Mouse (Mus musculus): ENCODE results near the gene Gm49387.

Gene Gm49387
- long read RNA-seq, experiment 1: 0 reads
- long read RNA-seq, experiment 2: 0 reads

DNA sequence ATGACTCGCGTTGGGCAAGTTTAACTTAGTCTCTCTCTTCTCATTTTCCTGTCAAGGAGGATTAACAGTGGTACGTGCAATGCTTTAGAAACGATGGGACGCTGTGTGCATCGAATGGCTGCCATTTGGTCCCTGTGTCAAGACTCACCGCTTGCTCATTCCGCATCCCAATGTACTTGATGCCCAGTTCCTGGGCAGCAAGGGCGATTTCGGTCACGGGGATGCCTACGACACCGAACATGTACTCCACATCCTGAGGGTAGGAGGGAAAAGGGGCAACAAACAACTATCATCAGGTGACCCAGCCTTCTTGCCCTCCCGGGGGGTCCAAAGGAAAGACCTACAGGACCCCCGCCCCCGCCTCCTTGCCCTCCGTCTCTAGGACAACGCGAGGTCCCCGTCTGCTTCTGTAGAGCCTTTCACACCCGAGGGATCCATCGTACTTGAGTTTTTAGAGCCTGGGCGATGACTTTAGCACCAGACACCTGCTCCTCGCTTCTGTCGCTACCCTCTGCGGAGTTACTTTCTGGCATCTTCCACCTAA is at the start of gene Gm49387:
Gene Gm49387, minus strand, starts transcription at position 533 of the 544 bp plus-strand sequence.
- intact Hi-C loops (cut with DNase I): no loop called here

GRCm38 (mm10) chr14:31686231-31686630 is 45.6 kb upstream of the Gm49387 start:
- intact Hi-C loops (cut with DNase I): no loop called here

DNA sequence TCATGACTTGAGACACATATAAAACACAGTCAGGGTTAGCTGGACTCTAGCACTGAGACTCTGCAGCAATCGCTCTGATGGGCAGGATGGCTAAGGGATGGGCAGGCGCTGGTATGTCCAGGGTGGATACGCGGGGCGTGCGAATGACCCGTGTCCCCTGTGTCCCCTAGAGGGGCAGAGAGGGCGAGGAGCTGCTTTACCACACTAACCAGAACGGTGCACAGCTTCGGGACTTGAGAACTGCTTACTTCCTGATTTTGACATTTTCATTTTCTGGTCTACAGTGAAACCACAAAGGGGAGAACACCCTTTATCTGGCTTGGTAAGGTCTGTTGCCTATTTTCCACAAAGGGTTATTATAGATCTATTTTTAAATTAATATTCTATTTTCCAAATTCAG is 45.0 kb upstream of the Gm49387 start:
- intact Hi-C loops (cut with DNase I): no loop called here

DNA sequence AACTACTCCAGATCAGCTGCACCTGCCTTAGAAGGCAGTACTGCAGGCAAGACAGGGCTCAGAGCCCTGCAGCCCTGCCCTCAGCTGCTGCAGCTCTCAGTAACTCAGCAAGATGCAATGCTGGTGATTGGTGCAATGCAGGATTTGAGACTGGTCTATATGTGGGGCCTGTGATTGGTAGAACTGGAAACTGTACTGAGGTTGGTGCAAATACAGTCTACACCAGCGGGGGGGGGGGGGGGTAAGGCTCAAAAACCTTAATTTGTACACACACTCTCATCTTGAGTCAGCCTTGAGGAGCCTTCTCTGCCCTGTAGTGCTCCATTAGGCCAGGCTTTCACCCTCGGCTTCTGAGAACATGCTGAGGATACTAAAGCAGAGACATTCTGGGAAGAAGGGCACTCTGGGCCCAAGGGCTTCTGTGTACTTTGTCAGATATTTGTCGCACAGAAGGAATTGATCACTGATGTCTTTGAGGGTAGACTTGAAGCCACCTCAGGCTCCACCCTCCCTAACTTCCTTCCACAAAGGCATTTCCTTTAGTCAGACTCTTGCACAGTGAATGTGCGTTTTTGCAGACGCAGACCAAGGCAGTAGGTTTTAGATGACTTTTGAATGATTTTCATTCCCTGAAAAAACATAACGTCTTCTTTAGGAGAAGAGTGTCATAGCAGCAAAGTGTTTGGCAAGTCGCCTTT is 43.8 kb upstream of the Gm49387 start:
- intact Hi-C loops (cut with DNase I): no loop called here

DNA sequence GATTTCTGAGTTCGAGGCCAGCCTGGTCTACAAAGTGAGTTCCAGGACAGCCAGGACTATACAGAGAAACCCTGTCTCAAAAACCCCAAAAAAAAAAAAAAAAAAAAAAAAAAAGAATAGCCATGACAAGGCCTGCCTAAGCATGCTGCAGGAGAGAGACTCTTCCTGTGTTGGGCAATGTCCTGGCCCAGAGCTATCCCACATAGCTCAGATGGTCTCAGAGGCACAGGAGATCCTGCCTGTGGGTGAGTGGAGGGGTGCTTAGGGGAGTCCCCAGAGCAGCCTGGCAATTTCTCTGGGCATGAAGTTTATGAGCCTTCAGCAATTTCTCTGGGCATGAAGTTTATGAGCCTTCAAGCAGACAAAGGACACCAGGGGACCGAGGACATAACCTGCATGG is 42.9 kb upstream of the Gm49387 start:
- intact Hi-C loops (cut with DNase I): no loop called here

- intact Hi-C loops (cut with DNase I): no loop called here
These were observed 41.4 kb upstream of the Gm49387 start for GRCm38 (mm10) chr14:31681931-31682555.

- intact Hi-C loops (cut with DNase I): no loop called here
These were observed 40.6 kb upstream of the Gm49387 start for GRCm38 (mm10) chr14:31681291-31681690.

DNA sequence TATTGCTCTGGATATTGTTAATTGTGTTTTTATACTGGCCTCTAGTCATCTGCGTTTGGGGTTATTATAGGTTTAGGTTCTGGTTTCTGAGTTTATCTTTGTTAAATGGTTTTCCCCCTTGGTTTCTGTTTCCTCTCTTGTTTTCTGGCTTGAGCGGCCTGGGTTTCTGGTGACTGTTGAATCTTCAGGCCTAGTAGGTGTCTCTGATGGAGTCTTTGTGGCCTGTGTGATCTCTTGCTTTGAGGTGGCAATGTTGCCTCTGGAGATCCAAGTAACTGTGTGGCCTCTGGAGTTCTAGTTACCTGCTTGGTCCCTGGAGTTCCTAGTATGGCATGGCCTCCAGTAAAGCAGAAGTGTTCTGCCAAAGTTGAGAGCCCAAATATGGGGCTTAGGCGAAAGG is 40.0 kb upstream of the Gm49387 start:
- intact Hi-C loops (cut with DNase I): no loop called here

- intact Hi-C loops (cut with DNase I): no loop called here
These were observed 31.1 kb upstream of the Gm49387 start for GRCm38 (mm10) chr14:31671635-31672320.

DNA sequence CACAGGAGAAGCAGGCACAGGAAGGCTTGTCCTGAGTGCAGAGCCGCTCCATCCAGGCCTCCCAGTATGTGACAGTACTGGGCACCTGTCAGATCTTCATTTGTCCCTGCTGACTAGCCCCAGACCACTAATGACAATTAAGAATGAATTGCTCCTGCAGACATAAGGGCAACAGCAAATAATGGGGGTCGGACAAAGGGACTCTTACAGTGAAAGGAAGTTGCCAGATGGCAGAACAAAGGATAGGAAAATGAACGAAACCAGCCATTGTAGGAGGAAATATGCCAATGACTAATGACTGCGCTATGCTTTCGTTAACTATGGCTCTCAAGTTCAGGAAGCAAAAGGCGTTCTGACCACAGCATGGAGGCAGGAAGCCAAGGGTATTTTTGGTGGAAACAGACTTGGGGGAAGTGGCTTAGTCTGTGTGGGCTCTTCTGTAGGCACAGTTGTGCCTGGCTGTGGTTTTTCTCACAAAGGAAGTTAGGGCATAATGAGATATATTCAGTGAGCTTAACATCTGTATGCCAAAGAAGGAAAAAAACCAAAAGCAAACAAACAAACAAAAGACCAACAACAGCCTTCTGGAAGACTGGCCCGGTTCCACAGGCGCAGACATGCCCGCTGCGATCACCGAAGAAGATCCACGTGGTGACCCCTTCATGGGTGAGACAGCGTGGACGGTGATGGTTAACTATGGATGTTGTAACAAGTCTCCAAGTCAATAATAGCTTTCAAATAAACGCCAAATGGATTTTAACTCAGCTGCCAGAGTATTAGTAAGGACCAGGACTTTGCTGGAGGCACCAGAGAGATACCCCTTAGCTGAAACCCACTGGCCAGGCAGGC is 29.2 kb upstream of the Gm49387 start:
- intact Hi-C loops (cut with DNase I): no loop called here

DNA sequence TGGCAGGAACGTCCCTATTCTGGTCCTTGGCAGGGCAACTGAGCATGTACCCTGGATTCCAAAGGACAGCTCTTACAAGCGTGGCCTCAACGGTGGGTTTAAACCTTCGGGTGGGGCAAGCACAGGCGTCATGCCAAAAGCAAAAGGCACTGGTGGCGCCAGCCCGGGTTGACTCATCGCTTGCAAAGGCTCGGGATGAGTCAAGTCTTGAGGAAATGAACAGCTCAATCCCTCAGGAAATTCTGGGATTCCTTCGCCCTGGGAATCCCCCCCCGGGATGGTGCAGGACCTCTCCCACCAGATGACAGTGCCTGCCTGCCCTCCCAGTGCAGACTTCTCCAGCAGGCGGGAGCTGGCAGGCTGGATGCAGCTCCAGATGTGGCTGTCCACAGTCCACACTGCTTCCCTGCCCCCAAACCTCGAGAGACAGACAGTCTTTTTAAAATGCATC is 28.5 kb upstream of the Gm49387 start:
- intact Hi-C loops (cut with DNase I): no loop called here

- intact Hi-C loops (cut with DNase I): no loop called here
These were observed 27.6 kb upstream of the Gm49387 start for GRCm38 (mm10) chr14:31668326-31668725.

DNA sequence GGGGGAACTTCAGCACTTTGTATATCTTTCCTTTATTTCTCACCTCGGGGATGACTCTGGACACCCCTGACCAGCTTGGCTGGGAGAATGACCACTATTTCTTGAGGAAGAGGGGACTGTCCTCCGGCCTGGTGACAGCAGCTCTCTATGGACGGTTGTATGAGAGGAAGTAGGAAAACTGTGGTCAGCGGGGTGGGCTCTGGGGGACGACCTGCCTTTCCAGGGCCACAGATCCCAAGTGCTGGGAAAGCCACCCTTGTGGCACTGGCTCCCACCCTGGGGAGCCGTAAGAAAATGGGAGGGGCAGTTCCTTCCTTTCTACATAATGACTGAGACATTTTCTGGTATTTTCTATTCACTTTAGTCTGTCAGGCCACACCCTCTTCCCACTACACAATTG is 27.1 kb upstream of the Gm49387 start:
- intact Hi-C loops (cut with DNase I): no loop called here

DNA sequence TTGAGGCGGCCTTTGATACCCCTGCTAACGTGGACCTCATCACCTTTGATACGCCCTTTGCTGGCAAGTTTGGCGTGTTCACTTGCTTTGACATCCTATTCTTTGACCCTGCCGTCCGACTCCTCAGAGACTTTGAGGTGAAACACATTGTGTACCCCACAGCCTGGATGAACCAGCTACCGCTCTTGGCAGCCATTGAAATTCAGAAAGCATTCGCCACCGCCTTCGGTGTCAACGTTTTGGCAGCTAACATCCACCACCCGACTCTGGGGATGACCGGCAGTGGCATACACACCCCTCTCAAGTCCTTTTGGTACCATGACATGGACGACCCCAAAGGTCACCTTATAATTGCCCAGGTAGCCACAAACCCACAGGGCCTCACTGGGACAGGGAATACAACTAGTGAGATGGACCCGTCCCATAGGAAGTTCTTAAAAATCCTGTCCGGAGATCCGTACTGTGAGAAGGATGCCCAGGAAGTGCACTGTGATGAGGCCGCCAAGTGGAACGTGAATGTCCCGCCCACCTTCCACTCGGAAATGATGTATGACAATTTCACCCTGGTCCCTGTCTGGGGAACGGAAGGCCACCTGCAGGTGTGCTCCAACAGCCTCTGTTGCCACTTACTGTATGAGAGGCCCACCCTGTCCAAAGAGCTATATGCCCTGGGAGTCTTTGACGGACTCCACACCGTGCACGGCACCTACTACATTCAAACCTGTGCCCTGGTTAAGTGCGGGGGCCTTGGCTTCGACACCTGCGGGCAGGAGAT is 26.4 kb upstream of the Gm49387 start:
- intact Hi-C loops (cut with DNase I): no loop called here

- intact Hi-C loops (cut with DNase I): no loop called here
These were observed 24.9 kb upstream of the Gm49387 start for GRCm38 (mm10) chr14:31665566-31665940.

GRCm38 (mm10) chr14:31664903-31665565 is 24.4 kb upstream of the Gm49387 start:
- intact Hi-C loops (cut with DNase I): no loop called here

DNA sequence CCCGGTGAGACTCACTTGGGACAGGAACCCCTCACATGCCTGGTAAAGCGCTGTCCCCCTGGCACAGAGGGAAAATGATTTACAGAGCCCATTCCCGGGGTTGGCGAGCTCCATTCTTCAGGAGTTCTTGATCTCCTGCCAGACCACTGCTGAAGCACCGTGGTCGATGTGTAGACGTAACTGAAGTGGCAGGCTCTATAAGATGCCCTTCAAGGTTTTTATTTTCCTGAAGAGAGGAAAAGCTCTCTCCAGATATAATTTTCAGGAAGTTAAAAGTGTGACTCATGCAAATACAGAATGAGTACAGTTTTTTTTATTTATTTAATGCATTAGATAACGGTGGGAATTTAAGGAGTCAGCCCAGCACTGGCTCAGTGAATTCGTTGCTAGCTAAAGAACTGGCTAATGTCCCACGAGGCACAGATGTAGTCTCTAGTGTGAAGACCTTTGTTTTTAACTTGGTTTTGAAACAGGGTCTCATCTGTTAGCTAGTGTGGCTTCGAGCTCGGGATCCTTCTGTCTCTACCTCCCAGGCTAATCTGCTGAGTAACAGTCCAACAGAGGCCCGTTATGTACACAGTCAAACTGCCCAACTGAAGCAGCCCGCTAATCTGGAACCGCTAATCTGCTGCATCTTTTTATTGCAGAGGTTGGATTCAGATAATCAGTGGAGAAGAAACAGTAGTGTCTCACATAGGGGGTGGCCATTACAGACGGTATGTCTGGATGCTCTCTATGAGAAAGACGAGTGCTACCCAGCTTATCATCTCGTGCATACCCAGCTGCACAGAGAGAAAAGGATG is 23.6 kb upstream of the Gm49387 start:
- intact Hi-C loops (cut with DNase I): no loop called here

DNA sequence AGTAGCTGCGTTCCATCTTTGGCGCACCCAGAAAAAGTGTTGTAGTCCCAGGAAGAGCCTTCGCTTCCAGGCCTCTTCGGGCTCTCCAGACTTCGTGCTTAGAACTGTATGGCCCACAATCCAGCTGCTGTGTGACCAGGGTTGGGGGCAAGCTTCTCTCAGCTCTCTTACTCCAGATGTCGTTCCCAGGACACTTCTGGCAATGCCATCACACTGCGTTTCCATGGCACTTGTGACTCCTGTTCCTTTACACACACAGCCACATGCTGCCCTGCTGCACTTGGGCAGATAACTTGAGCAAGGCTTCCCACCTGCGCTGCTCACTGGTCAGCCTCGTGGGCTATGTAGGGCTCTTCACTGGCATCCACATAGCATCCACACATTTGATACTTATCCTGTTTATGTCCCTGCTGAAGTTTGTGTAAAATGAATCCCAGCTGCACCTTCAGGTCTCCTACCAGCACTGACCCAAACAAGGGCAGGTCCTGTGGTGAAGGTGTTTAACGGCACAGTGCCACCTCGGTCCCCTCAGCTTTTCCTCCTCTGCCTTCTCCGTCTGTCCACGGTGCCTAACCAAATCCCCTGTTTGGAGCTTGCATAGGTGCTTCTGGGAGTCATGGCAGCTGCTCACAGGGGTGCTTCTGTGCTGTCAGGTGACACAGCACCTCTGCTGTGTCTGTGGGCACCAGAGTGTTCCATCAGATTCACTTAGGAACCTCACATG is 22.9 kb upstream of the Gm49387 start:
- intact Hi-C loops (cut with DNase I): no loop called here
